Mouse (Mus musculus) stomach, postnatal 0 days (tissue): ENCODE results near the gene Sez6l2.

Experiments
- CTCF ChIP-seq: IDR thresholded peaks from 2 replicates; pipeline ENCODE4 v1.5.1; 2016; ENCODE audit warnings: antibody characterized with exemption, low read depth, mild to moderate bottlenecking, moderate library complexity
- EP300 ChIP-seq: optimal IDR thresholded peaks from 2 replicates; pipeline ENCODE3; 2016; ENCODE audit warnings: antibody characterized with exemption

- no peak for TF ChIP-seq CTCF
- TF ChIP-seq EP300, result no peak
These were observed 2.3 kb downstream of the Sez6l2 start for GRCm38 (mm10) chr7:126952646-126953045.
